Mouse (Mus musculus) cerebellum, adult 2 months (tissue): ENCODE measurements around the gene Ptprb.

Experiments used
- CTCF ChIP-seq: fragments of 200-500 bp; IDR thresholded peaks from 2 replicates; pipeline ENCODE4 v1.5.1; 2011; ENCODE audit warnings: low read depth, mild to moderate bottlenecking, control low read depth, low read length, moderate library complexity, borderline replicate concordance; ENCODE audit not compliant: insufficient read depth
- POLR2A ChIP-seq: fragments of 200-500 bp; IDR thresholded peaks from 2 replicates; pipeline ENCODE4 v1.6.1; 2011; ENCODE audit warnings: low read length, control low read depth, borderline replicate concordance; ENCODE audit not compliant: insufficient read depth

DNA sequence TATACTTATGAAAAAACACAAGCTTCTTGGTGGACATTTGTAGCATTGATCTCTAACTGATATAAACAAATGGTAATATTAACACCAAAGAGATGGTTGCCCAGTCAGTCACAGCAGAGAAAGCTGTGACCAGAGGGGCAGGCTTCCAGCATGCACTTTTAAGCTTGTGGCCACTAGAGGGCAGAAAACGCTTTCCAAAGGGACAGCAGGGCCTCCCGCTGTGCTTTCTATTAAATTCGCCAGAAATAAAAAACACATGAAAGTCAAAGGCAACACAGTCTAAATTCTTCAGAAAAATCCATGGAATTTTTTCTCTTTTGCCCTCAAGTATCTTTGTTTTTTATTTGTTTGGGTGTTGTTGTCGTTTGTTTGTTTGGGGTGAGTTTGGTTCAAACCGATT, 55.1 kb downstream of the Ptprb start:
- TF ChIP-seq CTCF (peak; percentile 90), POLR2A (no peak)
